Mouse (Mus musculus): ENCODE measurements around the gene Ghrl.

DNA sequence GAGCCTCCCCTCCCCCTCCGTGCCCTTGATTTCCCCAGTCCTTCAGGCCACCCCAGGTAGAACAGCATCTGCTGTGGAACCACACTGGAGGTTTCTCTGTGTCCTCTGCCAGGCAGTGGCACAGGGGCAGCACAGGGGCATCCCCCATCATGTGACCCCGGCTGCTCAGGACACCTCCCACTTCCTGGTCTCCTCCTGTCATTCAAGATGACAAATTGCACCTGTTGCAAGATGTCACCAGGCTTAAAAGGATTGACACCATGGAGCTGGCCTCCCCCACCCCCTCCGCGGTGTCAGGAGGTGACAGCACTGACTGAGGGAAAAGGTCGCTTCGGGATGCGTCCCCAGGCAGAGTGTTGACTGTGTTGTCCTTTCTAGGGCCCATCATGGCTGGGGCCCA is 49.9 kb downstream of the Ghrl start:
- TF ChIP-seq CTCF (IDR thresholded peaks at IDR 0.05) (no peak), EP300 (IDR thresholded peaks at IDR 0.05) (no peak)

Measured in lung, postnatal 0 days (tissue).